Comparison of ENCODE assay signal across 14 mouse cellular contexts in the genomic region with DNA sequence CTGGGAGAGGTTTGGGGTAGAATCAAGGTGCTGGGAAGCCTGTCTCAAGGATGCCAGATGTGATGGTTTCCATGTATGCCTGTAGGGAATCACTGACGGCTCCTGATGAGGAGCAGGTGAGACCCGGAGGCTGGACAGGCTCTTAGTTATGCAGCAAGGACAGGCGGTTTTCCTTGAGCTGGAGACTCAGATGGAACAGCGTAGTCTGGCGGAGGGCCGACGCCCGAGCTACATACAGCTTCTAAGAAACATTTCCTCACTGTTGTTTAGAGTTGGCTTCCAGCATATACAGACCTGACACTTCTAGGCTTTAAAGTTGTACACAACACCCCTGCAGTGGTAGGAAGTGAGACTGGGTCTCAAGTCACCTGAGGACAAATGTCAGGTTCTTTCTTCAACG.
DNase-seq lines count a peak whose midpoint lies in the region; ATAC-seq and TF ChIP-seq lines count a peak whose summit lies in the region.
"Had no signal": no experiment of that assay in that cellular context is flagged by ENCODE, and none has a peak within 500 bp of the region (broad histone marks: within the 10 kb centered on the region; RNA-seq: fewer than 3 reads in every experiment).

No protein-coding gene starts in this region.

- no peak overlapping the region for H3K4me2 ChIP-seq in heart, postnatal 0 days (ENCODE audit: low read depth, low read length)
- H3K4me2 ChIP-seq in midbrain, embryonic 13.5 days (replicated peaks): no peak overlapping the region
- H3K4me2 ChIP-seq in embryonic facial prominence, embryonic 14.5 days (ENCODE audit: low read depth, low read length): no peak overlapping the region
- H3K4me2 ChIP-seq in stomach, embryonic 15.5 days: no peak overlapping the region
- H3K4me2 ChIP-seq: embryonic facial prominence, embryonic 12.5 days; intestine, embryonic 15.5 days; liver, embryonic 13.5 days had no signal

- H3K4me1 ChIP-seq in heart, postnatal 0 days (ENCODE audit: control insufficient read depth, insufficient read depth): 0 out of 2 replicates have a peak, but pooled peaks cover 7% of the 10 kb centered on the region
- H3K4me1 ChIP-seq in midbrain, embryonic 13.5 days (replicated peaks): 0 out of 2 replicates have a peak, but pooled peaks cover 4% of the 10 kb centered on the region
- no peaks in the 10 kb centered on the region for H3K4me1 ChIP-seq in midbrain, embryonic 10.5 days
- peaks cover 14% of the 10 kb centered on the region; the same call in 1 of the 2 replicates for H3K4me1 ChIP-seq in embryonic facial prominence, embryonic 14.5 days (ENCODE audit: control insufficient read depth, insufficient read depth, low read length)
- no peaks in the 10 kb centered on the region for H3K4me1 ChIP-seq in stomach, embryonic 15.5 days
- H3K4me1 ChIP-seq: liver, embryonic 13.5 days had no signal

- H3K4me3 ChIP-seq in heart, postnatal 0 days (ENCODE audit: low read depth, low read length): no peak overlapping the region
- no peak overlapping the region for H3K4me3 ChIP-seq in midbrain, embryonic 13.5 days (replicated peaks)
- no peak overlapping the region for H3K4me3 ChIP-seq in midbrain, embryonic 10.5 days
- H3K4me3 ChIP-seq in embryonic facial prominence, embryonic 14.5 days (ENCODE audit: low read depth, low read length): no peak overlapping the region
- no peak overlapping the region for H3K4me3 ChIP-seq in stomach, embryonic 15.5 days (replicated peaks)
- H3K4me3 ChIP-seq: embryonic facial prominence, embryonic 12.5 days; intestine, embryonic 15.5 days; liver, embryonic 13.5 days had no signal

- no peak overlapping the region for H3K9ac ChIP-seq in heart, postnatal 0 days (replicated peaks; ENCODE audit: low read depth, low read length)
- H3K9ac ChIP-seq in midbrain, embryonic 13.5 days (replicated peaks): no peak overlapping the region
- H3K9ac ChIP-seq in embryonic facial prominence, embryonic 14.5 days (ENCODE audit: low read depth, low read length): no peak overlapping the region
- no peak overlapping the region for H3K9ac ChIP-seq in stomach, embryonic 15.5 days
- H3K9ac ChIP-seq: embryonic facial prominence, embryonic 12.5 days; intestine, embryonic 15.5 days; liver, embryonic 13.5 days had no signal

- H3K36me3 ChIP-seq in heart, postnatal 0 days (replicated peaks; ENCODE audit: control insufficient read depth, insufficient read depth, low read length): no peaks in the 10 kb centered on the region
- no peaks in the 10 kb centered on the region for H3K36me3 ChIP-seq in midbrain, embryonic 13.5 days
- peaks cover 3% of the 10 kb centered on the region; the same call in 1 of the 2 replicates for H3K36me3 ChIP-seq in midbrain, embryonic 10.5 days
- no peaks in the 10 kb centered on the region for H3K36me3 ChIP-seq in embryonic facial prominence, embryonic 14.5 days (ENCODE audit: control insufficient read depth, insufficient read depth, low read length)
- H3K36me3 ChIP-seq in stomach, embryonic 15.5 days: no peaks in the 10 kb centered on the region
- H3K36me3 ChIP-seq: embryonic facial prominence, embryonic 12.5 days; intestine, embryonic 15.5 days; liver, embryonic 13.5 days had no signal

- TF ChIP-seq CTCF in heart, postnatal 0 days (IDR thresholded peaks at IDR 0.05; ENCODE audit: low read depth): no peak

- no peaks in the 10 kb centered on the region for H3K9me3 ChIP-seq in heart, postnatal 0 days (replicated peaks; ENCODE audit: control insufficient read depth, low read length)
- H3K9me3 ChIP-seq in midbrain, embryonic 13.5 days: 0 out of 2 replicates have a peak, but pooled peaks cover 7% of the 10 kb centered on the region
- H3K9me3 ChIP-seq in midbrain, embryonic 10.5 days (replicated peaks): peaks cover 8% of the 10 kb centered on the region
- peaks cover 5% of the 10 kb centered on the region for H3K9me3 ChIP-seq in embryonic facial prominence, embryonic 14.5 days (ENCODE audit: control insufficient read depth, low read length)
- no peaks in the 10 kb centered on the region for H3K9me3 ChIP-seq in stomach, embryonic 15.5 days
- H3K9me3 ChIP-seq: embryonic facial prominence, embryonic 12.5 days; intestine, embryonic 15.5 days; liver, embryonic 13.5 days had no signal

- H3K27ac ChIP-seq in heart, postnatal 0 days (ENCODE audit: low read depth): 0 out of 2 replicates have a peak overlapping the region, but pooled peaks have one; percentile 12
- H3K27ac ChIP-seq in midbrain, embryonic 13.5 days: peak overlapping the region; percentile 19; the same call in 1 of the 2 replicates
- H3K27ac ChIP-seq in midbrain, embryonic 10.5 days (replicated peaks): no peak overlapping the region
- H3K27ac ChIP-seq in embryonic facial prominence, embryonic 14.5 days (replicated peaks; ENCODE audit: low read depth, low read length): peak overlapping the region; percentile 2; the same call in 1 of the 2 replicates
- 0 out of 2 replicates have a peak overlapping the region, but pooled peaks have one; percentile 21 for H3K27ac ChIP-seq in stomach, embryonic 15.5 days
- H3K27ac ChIP-seq: embryonic facial prominence, embryonic 12.5 days; intestine, embryonic 15.5 days; kidney, postnatal 0 days; liver, embryonic 13.5 days had no signal

- no peaks in the 10 kb centered on the region for H3K27me3 ChIP-seq in heart, postnatal 0 days (ENCODE audit: control insufficient read depth, insufficient read depth, low read length)
- H3K27me3 ChIP-seq in midbrain, embryonic 13.5 days: no peaks in the 10 kb centered on the region
- H3K27me3 ChIP-seq in midbrain, embryonic 10.5 days (ENCODE audit: low read depth, poor library complexity, severe bottlenecking): no peaks in the 10 kb centered on the region
- H3K27me3 ChIP-seq in embryonic facial prominence, embryonic 14.5 days (replicated peaks; ENCODE audit: control insufficient read depth, insufficient read depth, low read length): no peaks in the 10 kb centered on the region
- H3K27me3 ChIP-seq in stomach, embryonic 15.5 days (replicated peaks): no peaks in the 10 kb centered on the region
- H3K27me3 ChIP-seq: CH12.LX; embryonic facial prominence, embryonic 12.5 days; intestine, embryonic 15.5 days; liver, embryonic 13.5 days had no signal

- no peak for TF ChIP-seq EP300 in heart, postnatal 0 days (IDR thresholded peaks at IDR 0.05; ENCODE audit: low read depth)

- no peak for DNase-seq in heart, postnatal 0 days (ENCODE audit: low spot score)
- DNase-seq in heart, postnatal 10 days: no peak
- DNase-seq in midbrain, embryonic 10.5 days (ENCODE audit: low spot score): no peak
- DNase-seq in embryonic facial prominence, embryonic 14.5 days (ENCODE audit: low spot score): peak; percentile 76
- no peak for DNase-seq in cerebellum, adult 18-20 months
- DNase-seq: liver, embryonic 13.5 days; thymus, postnatal 4 days had no signal

- 76% methylated on average over 9 of the region's 9 CpGs for WGBS in heart, postnatal 0 days
- WGBS in midbrain, embryonic 13.5 days: 89% methylated on average over 9 of the region's 9 CpGs
- whole genome bisulfite sequencing in midbrain, embryonic 10.5 days: 94% methylated on average over 9 of the region's 9 CpGs
- 59% methylated on average over 9 of the region's 9 CpGs for WGBS in embryonic facial prominence, embryonic 14.5 days
- WGBS in stomach, embryonic 15.5 days: 65% methylated on average over 9 of the region's 9 CpGs

- intact Hi-C loops in heart, postnatal 10 days (cut with DNase I): no loop called here

- no peak for ATAC-seq in heart, postnatal 0 days (ENCODE audit: insufficient read depth, low read depth)
- no peak for ATAC-seq in midbrain, embryonic 13.5 days
- ATAC-seq in embryonic facial prominence, embryonic 14.5 days (ENCODE audit: low read depth): peak; percentile 74; the same call in 1 of the 2 replicates
- ATAC-seq in stomach, embryonic 15.5 days (ENCODE audit: insufficient read depth, low FRiP score, low read depth): peak; percentile 28; the same call in 1 of the 2 replicates
- no peak for ATAC-seq in frontal cortex, adult (ENCODE audit: low TSS enrichment)
- ATAC-seq: intestine, embryonic 15.5 days had no signal

Comparison
In these comparisons a context has a peak if more than half of its experiments do, and no peak if none do; other contexts are left out.
1. ATAC-seq: peak in embryonic facial prominence, embryonic 14.5 days (single experiment) and stomach, embryonic 15.5 days (single experiment); none in heart, postnatal 0 days (single experiment), midbrain, embryonic 13.5 days (single experiment) and frontal cortex, adult (single experiment).